Mouse (Mus musculus) Patski (cell line): ENCODE data around the gene Ccdc84. TPM values are rescaled to one million over a fixed set of nuclear protein-coding genes. Genes with fewer than 3 reads are reported as not detected.
"Not testable (repeated sequence)": the region's sequence is repeated elsewhere in the genome, so short reads cannot be mapped to it uniquely, and the experiment has no call there.

Experiments used
- ATAC-seq: fragments of 100-300 bp; one replicate; pipeline ENCODE4 v1.8.0; 2021
- CTCF ChIA-PET: fragments of 350-600 bp; sonication (Branson Sonifier 250); formaldehyde crosslinking; loops from one replicate; lab custom pipeline; 2022; ENCODE audit warnings: inconsistent platforms; lab: Charles Lee
- POLR2A ChIA-PET: fragments of 350-600 bp; sonication (Branson Sonifier 250); formaldehyde crosslinking; loops from one replicate; lab custom pipeline; 2022; ENCODE audit warnings: antibody characterized with exemption, inconsistent platforms; lab: Charles Lee
- DNase-seq: peaks from one replicate; pipeline ENCODE4 v3.0.0-alpha.2; 2011; ENCODE audit warnings: low read depth, low spot score
- H3K27me3 ChIP-seq: fragments of 371-371 bp; one replicate; pipeline ENCODE4 v1.5.1; 2021
- CTCF ChIP-seq: fragments of 100-300 bp; IDR thresholded peaks from one replicate; pipeline ENCODE4 v1.5.1; 2021
- in situ Hi-C: fragments of 300-500 bp; cut with MboI; formaldehyde crosslinking; loops from 3 replicates; pipeline ENCODE4 v1.11.1; 2018; ENCODE audit warnings: low pct_unique_long_range_greater_than_20kb, mixed read lengths
- polyA plus RNA-seq: library from polyadenylated mRNA; unstranded; gene quantifications from one replicate; pipeline ENCODE4 v1.2.3, GENCODE M21; 2021

Ccdc84 gene
- polyA plus RNA-seq, 1 experiment from 2014 or later = 30.5 TPM

DNA sequence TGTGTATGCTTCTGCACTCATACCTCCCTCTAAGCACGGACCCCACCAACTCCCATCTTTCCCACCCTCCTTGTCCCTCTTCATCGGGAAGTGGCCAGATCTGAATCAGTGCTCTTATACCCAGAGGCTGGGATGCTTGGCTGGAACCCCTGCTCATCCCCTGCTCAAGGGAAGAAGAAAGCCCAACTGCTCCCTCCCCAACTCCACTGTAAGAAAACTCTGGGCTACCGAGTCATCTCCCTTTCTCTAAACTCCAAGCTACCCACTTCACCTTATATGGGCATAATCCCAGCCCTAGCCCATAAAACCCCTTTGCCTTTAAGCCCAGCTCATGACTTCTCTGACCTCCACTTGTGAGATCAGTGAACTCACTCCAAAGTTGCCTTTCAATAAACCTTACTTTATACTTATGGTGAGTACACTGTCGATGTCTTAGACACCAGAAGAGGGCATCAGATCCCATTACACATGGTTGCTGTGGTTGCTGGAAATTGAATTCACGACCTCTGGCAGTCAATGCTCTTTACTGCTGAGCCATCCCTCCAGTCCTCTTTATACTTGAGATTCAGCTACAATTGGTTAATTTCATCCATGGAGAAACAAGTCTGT, 14.3 kb upstream of the Ccdc84 start:
- no peak for DNase-seq
- ChIA-PET CTCF (interaction anchor here (0.9 to 1.9 kb wide), 2 partner anchors 21 to 108 kb away, joined by 3 to 4 read pairs; no protein-coding TSS in a partner anchor), POLR2A (no interaction called here)
- ATAC-seq = no peak
- TF ChIP-seq CTCF = no peak
- in situ Hi-C loops = no loop called here
- H3K27me3 ChIP-seq = peaks cover 11% of the 10 kb centered on the region

- TF ChIP-seq CTCF = no peak
- no peak for DNase-seq
- no peak for ATAC-seq
- in situ Hi-C loops = no loop called here
- no peaks in the 10 kb centered on the region for H3K27me3 ChIP-seq
- ChIA-PET CTCF (interaction anchor here (0.8 to 1.4 kb wide), 2 partner anchors 9 to 31 kb away, joined by 3 read pairs; partner anchors contain the start of gene Upk2), POLR2A (no interaction called here)
Observed at GRCm38 (mm10) chr9:44423576-44423975, 5.2 kb upstream of the Ccdc84 start.

- no peak for TF ChIP-seq CTCF
- POLR2A ChIA-PET = no interaction called here
- CTCF ChIA-PET = interaction anchor here (2.0 kb wide), 1 partner anchor 10 kb away, joined by 5 read pairs; no protein-coding TSS in a partner anchor
- H3K27me3 ChIP-seq = no peaks in the 10 kb centered on the region
- in situ Hi-C loops = no loop called here
- ATAC-seq (no peak), DNase-seq (no peak)
Observed at GRCm38 (mm10) chr9:44420280-44420898, 2.0 kb upstream of the Ccdc84 start.

- DNase-seq, in situ Hi-C loops, ATAC-seq, H3K27me3 ChIP-seq, POLR2A ChIA-PET: not testable (repeated sequence)
- CTCF ChIA-PET = interaction anchor here (2.1 kb wide), 1 partner anchor 267 kb away, joined by 6 read pairs; no protein-coding TSS in a partner anchor
Observed at GRCm38 (mm10) chr9:44419730-44420129, 1.4 kb upstream of the Ccdc84 start.

DNA sequence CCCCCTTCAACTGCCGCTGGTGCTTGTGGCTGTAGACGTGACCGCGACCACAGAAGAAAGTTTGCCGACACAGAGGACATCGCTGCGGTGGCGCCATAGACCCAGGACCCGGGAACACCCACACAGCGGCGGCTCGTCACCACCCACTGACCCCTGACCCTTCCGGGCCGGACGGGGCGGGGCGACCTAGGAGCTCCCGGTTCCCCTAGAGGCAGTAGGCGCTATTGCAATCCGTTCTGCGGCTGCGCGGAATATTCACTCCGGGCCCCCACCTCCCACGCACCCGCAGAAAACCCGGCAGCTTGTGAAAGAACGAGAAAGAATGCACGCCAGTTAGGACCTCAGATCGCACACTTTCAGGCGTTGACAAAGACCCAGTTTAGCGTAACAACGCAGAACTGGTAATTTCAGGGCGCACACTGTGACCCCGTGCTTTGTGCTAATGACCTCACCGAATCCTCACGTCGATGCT, 441 bp downstream of the Ccdc84 start:
- TF ChIP-seq CTCF = peak; percentile 81
- CTCF ChIA-PET = interaction anchor here (1.1 to 2.1 kb wide), 3 partner anchors 10 to 268 kb away, joined by 3 to 9 read pairs (median 6); partner anchors contain the start of genes Bcl9l and Trappc4
- peak; percentile 35 for DNase-seq
- ATAC-seq = peak; percentile 76
- POLR2A ChIA-PET = interaction anchor here (0.7 to 1.6 kb wide), 2 partner anchors 9 to 18 kb away, joined by 4 to 11 read pairs; partner anchors contain the start of gene Trappc4
- no peaks in the 10 kb centered on the region for H3K27me3 ChIP-seq
- in situ Hi-C loops = no loop called here

DNA sequence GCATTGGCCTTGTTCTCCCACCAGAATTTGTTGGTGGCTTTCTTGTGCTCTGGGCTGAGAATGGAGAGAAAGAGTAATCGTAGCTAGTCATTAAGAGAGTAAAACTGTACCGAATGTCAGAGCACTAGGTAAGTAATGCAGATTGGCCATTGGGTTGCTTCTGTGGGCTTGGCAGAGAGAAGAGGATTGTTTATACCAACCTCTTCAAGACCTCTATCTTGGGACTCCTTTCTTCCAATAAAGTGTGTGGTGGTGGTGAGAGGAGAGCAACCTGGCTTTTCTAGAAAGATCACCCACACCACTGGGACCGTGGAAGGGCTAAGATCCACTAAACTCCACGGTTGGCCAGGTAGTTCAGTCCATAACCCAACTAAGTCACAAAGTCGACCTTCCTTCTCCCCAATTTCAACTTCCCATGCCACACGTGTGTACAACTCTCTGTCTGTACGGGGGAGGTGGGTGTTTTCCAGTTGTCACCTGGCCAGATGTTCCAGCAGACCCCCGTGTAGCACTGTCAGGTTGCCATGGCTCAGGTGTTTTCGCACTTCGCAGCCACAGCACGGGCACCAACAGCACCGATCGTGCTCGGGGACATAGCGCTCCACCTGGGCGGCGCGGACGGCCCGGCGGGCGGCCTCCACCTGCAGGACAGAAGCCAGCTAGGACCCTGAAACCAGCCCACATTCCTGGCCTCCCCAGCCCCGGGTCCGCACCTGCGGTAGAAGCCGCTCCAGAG, 1.0 kb downstream of the Ccdc84 start:
- ChIA-PET CTCF (interaction anchor here (1.8 to 2.1 kb wide), 2 partner anchors 9 to 269 kb away, joined by 6 to 9 read pairs; partner anchors contain the start of gene Trappc4), POLR2A (interaction anchor here (0.6 to 1.6 kb wide), 4 partner anchors 8 to 26 kb away, joined by 3 to 11 read pairs (median 4); partner anchors contain the start of gene Trappc4)
- no peak for TF ChIP-seq CTCF
- in situ Hi-C loops = no loop called here
- DNase-seq (no peak), ATAC-seq (peak; percentile 65)
- no peaks in the 10 kb centered on the region for H3K27me3 ChIP-seq

DNA sequence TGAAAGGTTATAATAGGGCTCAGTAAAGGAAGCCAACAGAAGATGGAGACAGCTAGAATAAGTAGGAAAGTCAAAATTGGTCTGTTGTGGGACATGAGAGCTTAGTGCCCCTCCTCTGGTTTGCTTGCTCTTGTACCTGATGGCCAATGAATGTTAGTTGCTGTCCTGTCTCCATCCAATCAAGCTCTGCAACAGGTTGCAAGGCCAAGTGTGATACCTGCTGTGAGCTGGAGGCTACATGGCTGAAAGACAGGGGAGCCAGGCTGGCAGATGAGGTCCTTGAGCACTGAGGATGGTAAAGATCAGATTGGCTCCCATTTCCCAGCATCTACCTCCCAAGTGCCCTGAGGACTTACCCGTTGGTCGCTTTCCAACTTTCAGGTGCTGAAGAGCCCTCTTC, 5.6 kb downstream of the Ccdc84 start:
- DNase-seq = no peak
- no peak for TF ChIP-seq CTCF
- ChIA-PET CTCF (no interaction called here), POLR2A (no interaction called here)
- in situ Hi-C loops = no loop called here
- ATAC-seq = no peak
- H3K27me3 ChIP-seq = no peaks in the 10 kb centered on the region

DNA sequence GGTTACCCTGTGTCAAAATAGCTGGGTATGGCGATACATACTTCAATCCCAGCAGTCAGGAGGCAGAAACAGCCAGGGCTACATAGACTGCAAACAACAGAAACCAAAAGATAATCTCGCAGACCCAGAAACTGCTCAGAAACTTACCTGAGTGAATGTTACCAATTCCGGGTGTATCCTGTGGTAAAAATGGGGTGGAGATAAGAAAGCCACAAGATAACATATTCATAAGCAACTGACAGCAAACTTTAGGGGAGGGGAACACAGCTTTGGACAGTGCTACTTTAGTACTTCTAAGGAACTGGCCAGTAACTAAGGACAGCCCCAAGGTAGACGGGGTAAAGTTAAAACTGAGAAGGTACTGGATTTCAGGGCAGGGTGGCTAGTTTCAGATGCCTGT, 6.1 kb downstream of the Ccdc84 start:
- POLR2A ChIA-PET = no interaction called here
- TF ChIP-seq CTCF = no peak
- CTCF ChIA-PET = no interaction called here
- in situ Hi-C loops = no loop called here
- H3K27me3 ChIP-seq = no peaks in the 10 kb centered on the region
- no peak for ATAC-seq
- no peak for DNase-seq

DNA sequence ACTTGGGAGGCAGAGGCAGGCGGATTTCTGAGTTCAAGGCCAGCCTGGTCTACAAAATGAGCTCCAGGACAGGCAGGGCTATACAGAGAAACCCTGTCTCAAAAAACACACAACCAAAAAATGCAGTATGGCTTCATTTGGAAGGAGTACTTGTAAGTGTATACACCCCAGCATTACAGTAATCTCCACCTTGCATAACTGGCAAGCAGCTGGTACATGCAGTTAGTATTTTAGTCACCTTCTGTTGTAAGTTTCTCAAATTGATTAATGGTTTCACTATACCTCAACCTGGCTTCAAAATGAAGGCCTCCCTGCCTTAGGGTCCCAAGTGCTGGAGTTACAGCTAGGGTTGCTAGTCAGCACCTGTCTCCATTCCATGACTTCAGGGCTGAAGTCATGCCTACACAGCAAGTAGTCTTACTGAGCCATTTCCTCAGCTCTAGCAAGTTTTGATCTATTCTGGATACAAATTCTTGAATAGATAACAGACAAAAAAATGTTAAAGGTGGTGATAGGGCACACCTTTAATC, 6.7 kb downstream of the Ccdc84 start:
- ATAC-seq (no peak), DNase-seq (no peak)
- no peak for TF ChIP-seq CTCF
- ChIA-PET CTCF (interaction anchor here (0.6 to 1.1 kb wide), 2 partner anchors 28 to 50 kb away, joined by 3 read pairs; partner anchors contain the start of gene Vps11), POLR2A (interaction anchor here (1.6 kb wide), 1 partner anchor 10 kb away, joined by 3 read pairs; no protein-coding TSS in a partner anchor)
- in situ Hi-C loops = no loop called here
- H3K27me3 ChIP-seq = no peaks in the 10 kb centered on the region
